Mouse (Mus musculus): Measurements from ENCODE around the gene Musk. TPM values are rescaled to one million over a fixed set of nuclear protein-coding genes. Genes with fewer than 3 reads are reported as not detected.
"Not testable (repeated sequence)": the region's sequence is repeated elsewhere in the genome, so short reads cannot be mapped to it uniquely, and the experiment has no call there.

Musk gene
- 0.40 TPM in 1 of 2 replicates, not detected in the other for polyA plus RNA-seq (2012; ENCODE audit: insufficient read depth, insufficient read length, missing spikeins)

DNA sequence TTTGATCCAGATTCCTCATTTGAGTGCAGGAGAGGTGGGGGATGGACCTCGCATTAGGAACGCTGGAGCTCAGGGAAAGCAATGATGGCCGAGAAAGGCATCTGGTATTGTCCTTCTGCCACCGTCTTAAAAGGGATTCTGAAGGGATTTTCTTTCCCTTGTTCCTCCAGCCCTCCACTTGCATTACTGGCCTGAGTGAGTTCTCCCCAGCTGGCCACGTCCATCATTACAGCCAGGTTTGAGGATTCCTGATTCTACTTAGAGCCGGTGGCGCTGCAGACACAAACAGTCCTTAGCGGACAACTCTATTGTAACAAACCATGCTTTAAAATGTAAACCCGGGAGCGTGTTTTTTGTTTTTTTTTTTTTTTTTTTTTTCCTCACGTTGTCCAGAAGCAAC lies at the start of gene Musk:
Gene Musk (plus strand): TSS at position 274 of the 400 bp plus-strand sequence.
- peaks cover 5% of the 10 kb centered on the region; the same call in 1 of the 2 replicates for H3K4me1 ChIP-seq (ENCODE audit: control insufficient read depth, insufficient read depth, low read length)
- TF ChIP-seq CTCF (IDR thresholded peaks at IDR 0.05; ENCODE audit: low read depth, low read length), result no peak
- no peak for TF ChIP-seq POLR2A (IDR thresholded peaks at IDR 0.05; ENCODE audit: borderline replicate concordance, low read depth, low read length)
- no peak within 1 kb of the TSS for H3K27ac ChIP-seq (ENCODE audit: insufficient read depth, low read depth, low read length)
- H3K4me3 ChIP-seq (ENCODE audit: insufficient read depth, low read length), result no peak within 1 kb of the TSS

DNA sequence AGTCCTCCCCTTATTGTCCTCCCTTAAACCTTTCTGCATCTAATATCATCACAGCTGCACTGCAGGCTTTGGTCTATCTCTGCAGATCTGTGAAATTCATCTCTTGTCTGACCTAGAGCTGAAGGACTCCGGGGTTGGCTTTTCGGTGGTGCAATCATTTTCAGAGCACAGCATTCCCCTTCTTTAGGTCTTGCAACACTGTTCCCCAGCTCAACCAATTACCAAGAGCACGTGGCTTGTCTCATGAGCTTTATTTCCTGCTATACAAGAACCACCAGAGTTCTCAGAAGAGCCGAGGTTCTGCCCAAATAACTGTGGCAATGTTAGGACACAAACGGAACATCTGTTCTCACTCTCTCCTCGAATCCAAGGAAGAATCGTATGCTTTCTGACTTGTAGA lies 45.3 kb upstream of the Musk start:
- TF ChIP-seq CTCF (IDR thresholded peaks at IDR 0.05; ENCODE audit: low read depth, low read length) (no peak), POLR2A (IDR thresholded peaks at IDR 0.05; ENCODE audit: borderline replicate concordance, low read depth, low read length) (no peak)
- Histone ChIP-seq H3K4me3 (ENCODE audit: insufficient read depth, low read length) (no peak overlapping the region), H3K27ac (ENCODE audit: insufficient read depth, low read depth, low read length) (peak overlapping the region; percentile 12; the same call in 1 of the 2 replicates), H3K4me1 (ENCODE audit: control insufficient read depth, insufficient read depth, low read length) (0 out of 2 replicates have a peak, but pooled peaks cover 3% of the 10 kb centered on the region)

DNA sequence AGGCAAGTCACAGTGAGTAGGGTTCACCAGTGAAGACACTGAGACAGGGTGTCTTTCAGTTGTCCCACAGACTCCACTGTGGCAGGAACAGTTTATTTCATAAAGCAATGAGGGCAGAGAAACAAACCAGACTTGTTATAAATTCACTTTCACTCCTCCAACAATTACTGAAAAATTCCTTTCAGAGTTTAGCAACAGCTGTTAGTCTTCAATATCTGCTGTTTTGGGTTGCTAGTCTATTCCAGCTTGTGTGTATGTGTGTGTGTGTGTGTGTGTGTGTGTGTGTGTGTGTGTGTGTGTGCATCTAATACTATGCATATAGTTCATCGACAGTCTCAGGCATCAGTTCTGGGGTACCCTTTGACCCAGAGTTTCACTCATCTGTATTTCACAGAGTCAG lies 40.2 kb upstream of the Musk start:
- no peak for TF ChIP-seq CTCF (IDR thresholded peaks at IDR 0.05; ENCODE audit: low read depth, low read length)
- no peak for TF ChIP-seq POLR2A (IDR thresholded peaks at IDR 0.05; ENCODE audit: borderline replicate concordance, low read depth, low read length)
- H3K27ac ChIP-seq (ENCODE audit: insufficient read depth, low read depth, low read length), result no peak overlapping the region
- no peak overlapping the region for H3K4me3 ChIP-seq (ENCODE audit: insufficient read depth, low read length)
- 0 out of 2 replicates have a peak, but pooled peaks cover under 1% of the 10 kb centered on the region for H3K4me1 ChIP-seq (ENCODE audit: control insufficient read depth, insufficient read depth, low read length)

DNA sequence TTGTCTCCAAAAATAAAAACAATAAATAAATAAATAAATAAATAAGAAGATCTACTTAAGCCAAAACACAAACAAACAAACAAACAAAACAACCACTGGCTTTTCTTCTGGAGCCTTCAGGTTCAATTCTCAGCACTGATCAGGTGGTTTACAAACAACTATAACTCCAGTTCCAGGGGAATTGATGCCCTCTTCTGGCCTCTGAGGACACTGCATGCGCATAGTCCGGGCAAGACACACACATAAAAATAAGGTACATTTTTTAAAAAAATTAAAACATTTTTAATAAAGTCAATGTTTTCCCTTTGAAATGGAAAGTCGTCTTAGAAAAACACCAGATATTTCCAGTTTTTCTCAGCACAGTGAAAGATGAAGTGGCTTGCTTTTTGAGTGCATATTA lies 33.4 kb upstream of the Musk start:
- H3K27ac ChIP-seq (ENCODE audit: insufficient read depth, low read depth, low read length), result no peak overlapping the region
- no peak overlapping the region for H3K4me3 ChIP-seq (ENCODE audit: insufficient read depth, low read length)
- TF ChIP-seq POLR2A (IDR thresholded peaks at IDR 0.05; ENCODE audit: borderline replicate concordance, low read depth, low read length) (no peak), CTCF (IDR thresholded peaks at IDR 0.05; ENCODE audit: low read depth, low read length) (no peak)
- H3K4me1 ChIP-seq (ENCODE audit: control insufficient read depth, insufficient read depth, low read length), result no peaks in the 10 kb centered on the region

DNA sequence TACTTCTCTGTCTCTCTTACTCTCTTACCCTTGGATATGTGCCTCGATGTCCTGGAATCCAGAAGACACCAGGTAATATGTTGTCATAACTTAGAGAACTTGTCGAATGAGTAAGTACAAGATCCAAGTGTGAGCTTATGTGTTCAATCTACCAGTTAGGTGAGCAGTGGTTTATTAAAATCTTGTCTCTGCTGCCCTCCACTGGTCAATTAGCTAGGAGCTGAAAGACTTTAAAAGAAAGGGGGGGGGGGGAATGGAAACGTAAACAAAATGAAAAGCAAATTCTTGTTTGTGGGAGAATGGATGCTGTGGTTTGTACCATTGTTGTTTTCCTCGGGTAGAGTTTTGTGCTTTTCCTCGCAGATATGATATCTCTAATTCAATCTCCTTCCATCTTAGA lies 32.4 kb upstream of the Musk start:
- TF ChIP-seq CTCF (IDR thresholded peaks at IDR 0.05; ENCODE audit: low read depth, low read length) (no peak), POLR2A (IDR thresholded peaks at IDR 0.05; ENCODE audit: borderline replicate concordance, low read depth, low read length) (no peak)
- Histone ChIP-seq H3K27ac (ENCODE audit: insufficient read depth, low read depth, low read length) (no peak overlapping the region), H3K4me3 (ENCODE audit: insufficient read depth, low read length) (no peak overlapping the region), H3K4me1 (ENCODE audit: control insufficient read depth, insufficient read depth, low read length) (no peaks in the 10 kb centered on the region)

DNA sequence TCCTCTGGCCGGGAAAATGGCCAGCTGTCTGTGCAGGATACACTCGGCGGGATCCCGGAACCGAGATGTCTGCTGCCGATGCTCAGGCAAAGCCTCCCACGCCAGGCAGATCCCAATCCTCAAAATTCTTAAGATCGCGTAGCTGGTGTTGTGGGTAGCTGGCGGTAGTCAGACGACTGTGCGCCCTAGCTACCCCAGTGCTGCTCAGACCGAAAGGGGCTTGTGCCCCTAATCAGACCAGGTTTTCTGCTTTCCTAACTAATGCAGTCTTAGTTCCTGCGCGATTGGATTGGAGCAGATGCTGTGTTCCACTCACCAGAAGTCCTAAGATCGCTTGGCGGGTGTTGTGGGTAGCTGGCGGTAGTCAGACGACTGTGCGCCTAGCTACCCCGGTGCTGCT lies 25.0 kb upstream of the Musk start:
- H3K27ac ChIP-seq (ENCODE audit: insufficient read depth, low read depth, low read length); H3K4me3 ChIP-seq (ENCODE audit: insufficient read depth, low read length); H3K4me1 ChIP-seq (ENCODE audit: control insufficient read depth, insufficient read depth, low read length): not testable (repeated sequence)

DNA sequence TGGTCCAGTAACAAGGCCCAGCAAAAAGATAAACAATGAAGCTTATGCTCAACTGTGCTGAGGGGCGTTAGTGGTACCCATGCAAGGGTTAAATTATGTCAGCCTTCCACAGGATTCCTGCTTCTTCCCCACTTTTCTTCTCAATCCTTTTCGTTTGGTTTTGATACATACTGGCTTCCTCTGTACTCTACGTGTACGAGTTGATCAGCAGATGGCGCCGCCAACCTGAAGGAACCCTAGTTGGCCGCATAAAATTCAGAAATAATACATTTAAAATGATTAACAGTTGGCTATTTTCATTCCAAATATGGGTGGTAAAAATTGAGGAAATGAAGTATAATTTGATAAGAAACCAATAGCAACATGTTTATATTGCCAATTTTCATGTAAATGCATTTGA lies 19.5 kb upstream of the Musk start:
- Histone ChIP-seq H3K27ac (ENCODE audit: insufficient read depth, low read depth, low read length) (no peak overlapping the region), H3K4me1 (ENCODE audit: control insufficient read depth, insufficient read depth, low read length) (no peaks in the 10 kb centered on the region), H3K4me3 (ENCODE audit: insufficient read depth, low read length) (no peak overlapping the region)
- TF ChIP-seq CTCF (IDR thresholded peaks at IDR 0.05; ENCODE audit: low read depth, low read length), result peak; percentile 59
- no peak for TF ChIP-seq POLR2A (IDR thresholded peaks at IDR 0.05; ENCODE audit: borderline replicate concordance, low read depth, low read length)

DNA sequence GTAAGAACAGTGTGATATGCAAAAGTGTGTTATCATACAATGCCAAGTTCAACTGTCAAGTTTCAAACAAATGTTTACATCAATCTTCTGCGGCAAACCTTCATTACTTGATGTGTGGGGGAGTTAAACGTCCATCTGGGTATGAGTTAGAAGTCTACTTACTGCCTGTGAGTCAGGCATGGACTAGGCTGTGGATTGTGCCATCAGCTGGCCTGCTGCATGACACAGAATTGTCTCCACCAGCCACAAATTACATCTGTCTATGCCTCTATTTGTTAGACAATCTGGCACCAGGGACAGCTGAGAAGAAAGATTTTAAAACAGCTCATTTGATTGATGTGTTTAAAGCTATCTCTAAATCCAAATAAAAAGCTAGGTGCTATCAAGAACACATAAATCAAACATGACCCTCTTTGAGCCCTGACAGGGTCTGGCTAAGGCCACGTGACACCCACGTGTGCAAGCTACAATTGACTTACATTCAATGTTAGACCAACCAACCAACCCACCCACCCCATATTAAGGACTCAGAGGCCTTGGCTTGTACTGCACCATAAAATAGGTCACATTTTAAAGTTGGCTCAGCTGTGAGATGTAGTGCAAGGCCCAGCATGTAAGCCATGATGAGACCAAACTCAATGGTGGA lies 16.7 kb upstream of the Musk start:
- TF ChIP-seq POLR2A (IDR thresholded peaks at IDR 0.05; ENCODE audit: borderline replicate concordance, low read depth, low read length) (no peak), CTCF (IDR thresholded peaks at IDR 0.05; ENCODE audit: low read depth, low read length) (no peak)
- H3K4me1 ChIP-seq (ENCODE audit: control insufficient read depth, insufficient read depth, low read length), result no peaks in the 10 kb centered on the region
- H3K27ac ChIP-seq (ENCODE audit: insufficient read depth, low read depth, low read length), result no peak overlapping the region
- H3K4me3 ChIP-seq (ENCODE audit: insufficient read depth, low read length), result no peak overlapping the region

DNA sequence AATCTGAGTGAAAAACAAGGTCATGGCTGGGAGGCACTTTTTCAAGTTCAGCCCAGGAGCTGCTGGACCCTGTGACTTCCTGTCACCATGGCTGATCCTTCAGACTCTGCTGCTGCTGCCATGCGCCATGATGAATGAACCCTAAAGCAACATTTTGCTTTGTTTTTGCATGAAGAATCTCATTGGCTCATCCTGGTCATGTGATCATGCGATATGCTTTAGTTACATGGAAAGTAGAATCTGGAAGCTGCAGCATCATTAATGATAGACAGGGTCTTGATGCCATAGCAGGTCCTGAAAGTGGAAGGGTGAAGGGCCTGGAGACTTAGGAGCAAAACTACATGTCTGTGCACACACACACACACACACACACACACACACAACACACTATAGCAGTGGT lies 15.8 kb upstream of the Musk start:
- TF ChIP-seq POLR2A (IDR thresholded peaks at IDR 0.05; ENCODE audit: borderline replicate concordance, low read depth, low read length), result no peak
- TF ChIP-seq CTCF (IDR thresholded peaks at IDR 0.05; ENCODE audit: low read depth, low read length), result no peak
- no peaks in the 10 kb centered on the region for H3K4me1 ChIP-seq (ENCODE audit: control insufficient read depth, insufficient read depth, low read length)
- no peak overlapping the region for H3K27ac ChIP-seq (ENCODE audit: insufficient read depth, low read depth, low read length)
- no peak overlapping the region for H3K4me3 ChIP-seq (ENCODE audit: insufficient read depth, low read length)

DNA sequence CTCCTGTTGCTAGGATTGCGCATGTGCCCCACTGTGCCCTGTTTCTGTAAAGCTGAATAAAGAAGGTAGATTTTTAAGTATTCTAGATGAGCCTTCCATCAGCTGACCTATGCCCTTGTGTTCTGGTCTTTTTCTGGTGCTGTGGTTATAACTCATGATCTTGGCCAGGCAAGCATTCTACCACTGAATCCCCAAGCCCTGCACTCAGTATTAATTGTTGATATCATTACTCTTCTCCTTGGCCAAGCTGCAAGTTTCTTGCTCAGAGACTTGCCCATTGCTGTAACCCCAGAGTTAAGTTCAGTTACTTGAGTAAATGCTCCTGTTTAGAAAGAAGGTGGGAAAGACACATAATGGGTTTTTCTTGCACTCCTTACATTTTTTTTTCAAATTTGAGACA lies 14.8 kb upstream of the Musk start:
- Histone ChIP-seq H3K4me1 (ENCODE audit: control insufficient read depth, insufficient read depth, low read length) (no peaks in the 10 kb centered on the region), H3K27ac (ENCODE audit: insufficient read depth, low read depth, low read length) (no peak overlapping the region), H3K4me3 (ENCODE audit: insufficient read depth, low read length) (no peak overlapping the region)
- TF ChIP-seq CTCF (IDR thresholded peaks at IDR 0.05; ENCODE audit: low read depth, low read length) (no peak), POLR2A (IDR thresholded peaks at IDR 0.05; ENCODE audit: borderline replicate concordance, low read depth, low read length) (no peak)

Data from bone marrow macrophage, adult 2 months (primary cell).